Mouse (Mus musculus): ENCODE results near the gene Hist1h2ab.

- TF ChIP-seq CTCF (conservative IDR thresholded peaks at IDR 0.05; ENCODE audit: insufficient read depth, insufficient read length, low read depth, low read length) (no peak), POLR2A (IDR thresholded peaks at IDR 0.05; ENCODE audit: low read depth, low read length) (no peak)
Observed at GRCm38 (mm10) chr13:23725213-23725612, 25.7 kb upstream of the Hist1h2ab start.

All from kidney, adult 2 months (tissue).